Mouse (Mus musculus) forebrain, embryonic 10.5 days (tissue): Measurements from ENCODE around the gene Ncoa3. TPM values are rescaled to one million over a fixed set of nuclear protein-coding genes. Genes with fewer than 3 reads are reported as not detected.
"Not testable (repeated sequence)": the region's sequence is repeated elsewhere in the genome, so short reads cannot be mapped to it uniquely, and the experiment has no call there.

Experiments used
- DNase-seq: peaks from one replicate; pipeline ENCODE4 v3.0.0-alpha.2; 2017; ENCODE audit warnings: low spot score; ENCODE audit errors: extremely low spot score
- H3K27ac ChIP-seq: fragments of 300-500 bp; sonication (generic); 2 replicates; pipeline ENCODE4 v1.5.1; 2016; ENCODE audit warnings: mild to moderate bottlenecking
- H3K27me3 ChIP-seq: fragments of 300-500 bp; sonication (generic); 2 replicates; pipeline ENCODE4 v1.6.1; 2016; ENCODE audit warnings: mild to moderate bottlenecking; ENCODE audit not compliant: poor library complexity, severe bottlenecking
- H3K36me3 ChIP-seq: fragments of 300-500 bp; sonication (generic); replicated peaks from 2 replicates; pipeline ENCODE4 v1.6.1; 2016; ENCODE audit warnings: mild to moderate bottlenecking, moderate library complexity
- H3K4me1 ChIP-seq: fragments of 300-500 bp; sonication (generic); 2 replicates; pipeline ENCODE4 v1.6.1; 2016
- H3K4me3 ChIP-seq: fragments of 300-500 bp; sonication (generic); 2 replicates; pipeline ENCODE4 v1.5.1; 2016; ENCODE audit warnings: mild to moderate bottlenecking, moderate library complexity
- H3K9me3 ChIP-seq: fragments of 300-500 bp; sonication (generic); 2 replicates; pipeline ENCODE4 v1.6.1; 2016; ENCODE audit warnings: mild to moderate bottlenecking, moderate library complexity
- WGBS: fragments of 180-500 bp; shearing (Covaris S2); methylation state at CpG from one replicate; pipeline ENCODE4 v1.1.7; 2016; 5-methylcytosine and 5-hydroxymethylcytosine counted together
- polyA plus RNA-seq: library from polyadenylated mRNA; unstranded; fragments of >200 nt; fragmentation: Nextera tagmentation; extraction: Ambion mirVana; gene quantifications from 2 replicates; pipeline ENCODE4 v1.2.1, GENCODE M21; 2016

Gene Ncoa3
- polyA plus RNA-seq: 14.3 and 15.7 TPM in 2 replicates

GRCm38 (mm10) chr2:165992270-165993172, at the start of gene Ncoa3:
TSS of gene Ncoa3 (plus strand) at chr2:165992636.
- Histone ChIP-seq H3K27ac (peak within 1 kb of the TSS; percentile 96), H3K4me3 (peak within 1 kb of the TSS; percentile 98), H3K9me3 (peaks cover 5% of the 10 kb centered on the region; the same call in 1 of the 2 replicates), H3K27me3 (no peaks in the 10 kb centered on the region), H3K36me3 (peaks cover 5% of the 10 kb centered on the region), H3K4me1 (peaks cover 32% of the 10 kb centered on the region)
- DNase-seq: peak; percentile 88
- whole genome bisulfite sequencing: 3% methylated on average over 103 of the region's 103 CpGs

GRCm38 (mm10) chr2:165943113-165943512, 49.3 kb upstream of the Ncoa3 start:
- Histone ChIP-seq H3K27me3 (no peaks in the 10 kb centered on the region), H3K4me3 (no peak overlapping the region), H3K9me3 (no peaks in the 10 kb centered on the region), H3K27ac (no peak overlapping the region), H3K36me3 (no peaks in the 10 kb centered on the region), H3K4me1 (0 out of 2 replicates have a peak, but pooled peaks cover 3% of the 10 kb centered on the region)
- 93% methylated on average over 2 of the region's 2 CpGs for WGBS
- DNase-seq: no peak

- Histone ChIP-seq H3K4me1 (0 out of 2 replicates have a peak, but pooled peaks cover 8% of the 10 kb centered on the region), H3K27ac (0 out of 2 replicates have a peak overlapping the region, but pooled peaks have one; percentile 8), H3K4me3 (no peak overlapping the region), H3K9me3 (no peaks in the 10 kb centered on the region), H3K27me3 (peaks cover 1% of the 10 kb centered on the region; the same call in 1 of the 2 replicates), H3K36me3 (no peaks in the 10 kb centered on the region)
- WGBS: 77% methylated on average over 11 of the region's 11 CpGs
- no peak for DNase-seq
Observed at GRCm38 (mm10) chr2:165944576-165945351, 47.7 kb upstream of the Ncoa3 start.

- Histone ChIP-seq H3K27me3 (peaks cover 9% of the 10 kb centered on the region), H3K27ac (no peak overlapping the region), H3K4me3 (no peak overlapping the region), H3K36me3 (no peaks in the 10 kb centered on the region), H3K4me1 (0 out of 2 replicates have a peak, but pooled peaks cover 9% of the 10 kb centered on the region), H3K9me3 (no peaks in the 10 kb centered on the region)
- no peak for DNase-seq
- 94% methylated on average over 1 of the region's 1 CpGs for WGBS
Observed at GRCm38 (mm10) chr2:165946046-165946564, 46.3 kb upstream of the Ncoa3 start.

GRCm38 (mm10) chr2:165948007-165948406, 44.4 kb upstream of the Ncoa3 start:
- peak overlapping the region; percentile 25; the same call in 1 of the 2 replicates for H3K27ac ChIP-seq
- 87% methylated on average over 1 of the region's 1 CpGs for WGBS
- no peak for DNase-seq

GRCm38 (mm10) chr2:165948785-165949184, 43.7 kb upstream of the Ncoa3 start:
- WGBS: 78% methylated on average over 1 of the region's 1 CpGs
- not testable (repeated sequence) for H3K9me3 ChIP-seq, DNase-seq, H3K36me3 ChIP-seq, H3K4me3 ChIP-seq, H3K27ac ChIP-seq
- Histone ChIP-seq H3K27me3 (peaks cover 14% of the 10 kb centered on the region), H3K4me1 (peaks cover 24% of the 10 kb centered on the region)

More at GRCm38 (mm10) chr2:165948007-165948406, 44.4 kb upstream of the Ncoa3 start:
- H3K4me3 ChIP-seq: no peak overlapping the region
- H3K27me3 ChIP-seq: peaks cover 14% of the 10 kb centered on the region
- no peaks in the 10 kb centered on the region for H3K36me3 ChIP-seq
- no peaks in the 10 kb centered on the region for H3K9me3 ChIP-seq
- peaks cover 21% of the 10 kb centered on the region for H3K4me1 ChIP-seq

- peaks cover 14% of the 10 kb centered on the region for H3K27me3 ChIP-seq
- H3K4me3 ChIP-seq: no peak overlapping the region
- no peak overlapping the region for H3K27ac ChIP-seq
- WGBS: 59% methylated on average over 3 of the region's 3 CpGs
- no peaks in the 10 kb centered on the region for H3K36me3 ChIP-seq
- no peak for DNase-seq
- peaks cover 24% of the 10 kb centered on the region for H3K4me1 ChIP-seq
- no peaks in the 10 kb centered on the region for H3K9me3 ChIP-seq
Observed at GRCm38 (mm10) chr2:165949719-165950118, 42.7 kb upstream of the Ncoa3 start.

- H3K9me3 ChIP-seq: no peaks in the 10 kb centered on the region
- peaks cover 24% of the 10 kb centered on the region for H3K4me1 ChIP-seq
- H3K27me3 ChIP-seq: peaks cover 14% of the 10 kb centered on the region
- no peak for DNase-seq
- no peak overlapping the region for H3K4me3 ChIP-seq
- WGBS: 86% methylated on average over 12 of the region's 12 CpGs
- H3K27ac ChIP-seq: 0 out of 2 replicates have a peak overlapping the region, but pooled peaks have one; percentile 6
- no peaks in the 10 kb centered on the region for H3K36me3 ChIP-seq
Observed at GRCm38 (mm10) chr2:165951432-165952068, 40.9 kb upstream of the Ncoa3 start.

GRCm38 (mm10) chr2:165954872-165955271, 37.6 kb upstream of the Ncoa3 start:
- Histone ChIP-seq H3K4me3 (no peak overlapping the region), H3K4me1 (peaks cover 30% of the 10 kb centered on the region), H3K9me3 (no peaks in the 10 kb centered on the region), H3K27me3 (peaks cover 17% of the 10 kb centered on the region), H3K36me3 (no peaks in the 10 kb centered on the region), H3K27ac (peak overlapping the region; percentile 31; the same call in 1 of the 2 replicates)
- no peak for DNase-seq
- 87% methylated on average over 20 of the region's 20 CpGs for WGBS

GRCm38 (mm10) chr2:165955386-165955785, 37.0 kb upstream of the Ncoa3 start:
- H3K4me3 ChIP-seq: no peak overlapping the region
- DNase-seq: no peak
- peak overlapping the region; percentile 31; the same call in 1 of the 2 replicates for H3K27ac ChIP-seq
- H3K27me3 ChIP-seq: peaks cover 16% of the 10 kb centered on the region
- H3K9me3 ChIP-seq: no peaks in the 10 kb centered on the region
- 90% methylated on average over 8 of the region's 8 CpGs for WGBS
- H3K4me1 ChIP-seq: peaks cover 30% of the 10 kb centered on the region
- no peaks in the 10 kb centered on the region for H3K36me3 ChIP-seq

- H3K27ac ChIP-seq: no peak overlapping the region
- no peak for DNase-seq
- peaks cover 30% of the 10 kb centered on the region for H3K4me1 ChIP-seq
- 0 out of 2 replicates have a peak, but pooled peaks cover 9% of the 10 kb centered on the region for H3K27me3 ChIP-seq
- 91% methylated on average over 7 of the region's 7 CpGs for WGBS
- H3K9me3 ChIP-seq: no peaks in the 10 kb centered on the region
- no peak overlapping the region for H3K4me3 ChIP-seq
- no peaks in the 10 kb centered on the region for H3K36me3 ChIP-seq
Observed at GRCm38 (mm10) chr2:165956096-165956740, 36.2 kb upstream of the Ncoa3 start.
